Mouse (Mus musculus) heart, postnatal 36 days (tissue): ENCODE results near the gene 1700025G04Rik. TPM values are rescaled to one million over a fixed set of nuclear protein-coding genes. Genes with fewer than 3 reads are reported as not detected.
"Not testable (repeated sequence)": the region's sequence is repeated elsewhere in the genome, so short reads cannot be mapped to it uniquely, and the experiment has no call there.

Experiments used
- DNase-seq, 2 experiments: peaks; one replicate each; pipeline ENCODE4 v3.0.0; 2021 to 2022
- intact Hi-C: fragments of 180-260 bp; cut with DNase I; formaldehyde crosslinking; loops from one replicate; pipeline ENCODE4 v1.15.1; 2025
- total RNA-seq, 2 experiments: library from RNA; stranded (reverse); gene quantifications; 2 replicates each; pipeline ENCODE4 v1.2.3; 2021

1700025G04Rik gene
- total RNA-seq, 2 experiments from 2014 or later, result 41.2 to 44.2 TPM

GRCm38 (mm10) chr1:151812004-151812712 lies 277.8 kb downstream of the 1700025G04Rik start:
- intact Hi-C loops, result no loop called here
- DNase-seq, result no peak

GRCm38 (mm10) chr1:151811456-151811855 lies 278.5 kb downstream of the 1700025G04Rik start:
- intact Hi-C loops, result no loop called here
- DNase-seq, result no peak

- intact Hi-C loops, result no loop called here
- no peak for DNase-seq
Observed at GRCm38 (mm10) chr1:151810628-151811421, 279.1 kb downstream of the 1700025G04Rik start.

GRCm38 (mm10) chr1:151807286-151807685 lies 282.6 kb downstream of the 1700025G04Rik start:
- no peak for DNase-seq
- intact Hi-C loops, result no loop called here

GRCm38 (mm10) chr1:151802795-151803194 lies 287.1 kb downstream of the 1700025G04Rik start:
- intact Hi-C loops, DNase-seq: not testable (repeated sequence)
